Mouse (Mus musculus): ENCODE data around the gene Mobp. TPM values are rescaled to one million over a fixed set of nuclear protein-coding genes. Genes with fewer than 3 reads are reported as not detected.

The Mobp gene
- polyA plus RNA-seq, 1 experiment = not detected

GRCm38 (mm10) chr9:120114051-120114788 is 35.3 kb upstream of the Mobp start:
- TF ChIP-seq POLR2A (IDR thresholded peaks at IDR 0.05; ENCODE audit: low read depth, low read length) (no peak), CTCF (IDR thresholded peaks at IDR 0.05; ENCODE audit: extremely low read depth, insufficient read length, insufficient replicate concordance, low read depth, low read length) (no peak)
- H3K4me3 ChIP-seq (ENCODE audit: low read depth, low read length) = no peak overlapping the region
- peak overlapping the region; percentile 27; the same call in 1 of the 2 replicates for H3K27ac ChIP-seq (ENCODE audit: insufficient read depth, low read depth, low read length)
- peaks cover 18% of the 10 kb centered on the region for H3K4me1 ChIP-seq (ENCODE audit: control insufficient read depth, insufficient read depth, insufficient read length, low read length)
- no peaks in the 10 kb centered on the region for H3K27me3 ChIP-seq (ENCODE audit: control insufficient read depth, insufficient read depth, low read length)
- H3K36me3 ChIP-seq (ENCODE audit: control insufficient read depth, insufficient read depth, low read length) = peaks cover 25% of the 10 kb centered on the region
- 92% methylated on average over 17 of the region's 17 CpGs for WGBS

DNA sequence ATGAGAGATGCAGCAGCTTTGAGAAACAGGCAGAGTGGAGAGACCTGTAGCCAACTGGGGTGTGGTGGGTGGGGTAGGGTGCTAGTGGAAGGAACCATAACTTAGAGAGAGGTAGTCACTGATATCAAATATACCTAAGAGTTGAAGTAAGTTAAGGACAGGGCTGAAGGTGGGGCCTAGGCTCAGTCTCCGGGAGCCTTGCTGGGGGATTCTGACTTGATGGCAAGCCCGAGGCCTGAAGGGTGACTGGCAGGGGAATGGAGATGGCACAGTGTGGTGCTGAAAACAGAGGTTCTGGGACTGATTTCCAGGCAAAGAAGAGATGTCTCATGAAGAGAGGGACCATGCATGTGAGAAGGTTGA is 34.7 kb upstream of the Mobp start:
- H3K4me3 ChIP-seq (ENCODE audit: low read depth, low read length) = no peak overlapping the region
- no peak overlapping the region for H3K27ac ChIP-seq (ENCODE audit: insufficient read depth, low read depth, low read length)
- H3K36me3 ChIP-seq (ENCODE audit: control insufficient read depth, insufficient read depth, low read length) = peaks cover 29% of the 10 kb centered on the region
- H3K27me3 ChIP-seq (ENCODE audit: control insufficient read depth, insufficient read depth, low read length) = no peaks in the 10 kb centered on the region
- WGBS = 96% methylated on average over 2 of the region's 2 CpGs
- H3K4me1 ChIP-seq (ENCODE audit: control insufficient read depth, insufficient read depth, insufficient read length, low read length) = peaks cover 18% of the 10 kb centered on the region
- TF ChIP-seq CTCF (IDR thresholded peaks at IDR 0.05; ENCODE audit: extremely low read depth, insufficient read length, insufficient replicate concordance, low read depth, low read length) (no peak), POLR2A (IDR thresholded peaks at IDR 0.05; ENCODE audit: low read depth, low read length) (no peak)

DNA sequence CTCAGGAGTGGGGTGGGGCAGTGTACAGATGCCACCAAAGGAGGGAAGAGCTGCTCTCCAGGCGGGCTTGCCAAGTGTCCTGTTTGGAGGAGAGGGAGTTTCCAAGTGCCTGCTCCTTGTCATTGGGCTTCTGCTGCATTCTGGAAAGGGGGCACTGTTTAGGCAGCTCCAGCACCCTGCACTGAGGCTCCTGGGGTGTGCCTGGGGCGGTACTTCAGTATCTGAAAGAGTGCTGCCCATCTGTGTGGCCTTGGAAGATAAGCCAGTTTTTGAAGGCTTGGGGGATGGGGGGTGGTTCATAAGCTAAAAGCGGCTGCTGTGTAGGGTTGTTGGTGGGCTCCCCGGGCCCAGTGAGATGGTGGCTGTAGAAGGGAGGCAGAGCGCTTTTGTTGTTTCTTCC is 33.9 kb upstream of the Mobp start:
- Histone ChIP-seq H3K4me1 (ENCODE audit: control insufficient read depth, insufficient read depth, insufficient read length, low read length) (peaks cover 18% of the 10 kb centered on the region), H3K27ac (ENCODE audit: insufficient read depth, low read depth, low read length) (no peak overlapping the region), H3K4me3 (ENCODE audit: low read depth, low read length) (no peak overlapping the region), H3K27me3 (ENCODE audit: control insufficient read depth, insufficient read depth, low read length) (no peaks in the 10 kb centered on the region), H3K36me3 (ENCODE audit: control insufficient read depth, insufficient read depth, low read length) (peaks cover 36% of the 10 kb centered on the region)
- 74% methylated on average over 5 of the region's 5 CpGs for WGBS
- no peak for TF ChIP-seq POLR2A (IDR thresholded peaks at IDR 0.05; ENCODE audit: low read depth, low read length)
- TF ChIP-seq CTCF (IDR thresholded peaks at IDR 0.05; ENCODE audit: extremely low read depth, insufficient read length, insufficient replicate concordance, low read depth, low read length) = no peak

GRCm38 (mm10) chr9:120116184-120116624 is 33.3 kb upstream of the Mobp start:
- TF ChIP-seq POLR2A (IDR thresholded peaks at IDR 0.05; ENCODE audit: low read depth, low read length) (no peak), CTCF (IDR thresholded peaks at IDR 0.05; ENCODE audit: extremely low read depth, insufficient read length, insufficient replicate concordance, low read depth, low read length) (no peak)
- H3K27ac ChIP-seq (ENCODE audit: insufficient read depth, low read depth, low read length) = peak overlapping the region; percentile 39
- H3K36me3 ChIP-seq (ENCODE audit: control insufficient read depth, insufficient read depth, low read length) = peaks cover 41% of the 10 kb centered on the region
- WGBS = 71% methylated on average over 8 of the region's 8 CpGs
- no peaks in the 10 kb centered on the region for H3K27me3 ChIP-seq (ENCODE audit: control insufficient read depth, insufficient read depth, low read length)
- H3K4me1 ChIP-seq (ENCODE audit: control insufficient read depth, insufficient read depth, insufficient read length, low read length) = peaks cover 14% of the 10 kb centered on the region
- no peak overlapping the region for H3K4me3 ChIP-seq (ENCODE audit: low read depth, low read length)

DNA sequence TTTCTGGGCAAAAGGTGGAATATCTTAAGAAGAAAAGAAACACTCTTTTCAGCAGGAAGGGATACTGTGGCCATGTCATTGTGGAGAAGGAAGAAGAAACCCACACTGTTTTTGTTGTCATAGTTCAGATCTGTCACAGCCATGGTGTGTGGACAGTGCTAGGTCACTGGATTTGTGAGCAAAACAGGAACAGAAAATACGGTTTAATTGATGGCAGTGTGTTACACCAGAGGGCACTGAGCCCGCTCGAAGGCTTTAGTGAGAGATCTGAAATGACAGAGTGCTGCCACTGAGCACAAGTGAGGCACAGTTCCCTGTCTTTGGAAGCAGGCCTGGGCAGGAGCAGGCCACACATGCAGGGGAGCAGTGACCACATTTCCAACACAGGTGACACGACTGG is 31.3 kb upstream of the Mobp start:
- H3K27me3 ChIP-seq (ENCODE audit: control insufficient read depth, insufficient read depth, low read length) = no peaks in the 10 kb centered on the region
- peaks cover 11% of the 10 kb centered on the region; the same call in 1 of the 2 replicates for H3K4me1 ChIP-seq (ENCODE audit: control insufficient read depth, insufficient read depth, insufficient read length, low read length)
- peaks cover 55% of the 10 kb centered on the region for H3K36me3 ChIP-seq (ENCODE audit: control insufficient read depth, insufficient read depth, low read length)
- no peak overlapping the region for H3K27ac ChIP-seq (ENCODE audit: insufficient read depth, low read depth, low read length)
- WGBS = 81% methylated on average over 4 of the region's 4 CpGs
- H3K4me3 ChIP-seq (ENCODE audit: low read depth, low read length) = no peak overlapping the region
- no peak for TF ChIP-seq CTCF (IDR thresholded peaks at IDR 0.05; ENCODE audit: extremely low read depth, insufficient read length, insufficient replicate concordance, low read depth, low read length)
- TF ChIP-seq POLR2A (IDR thresholded peaks at IDR 0.05; ENCODE audit: low read depth, low read length) = no peak

GRCm38 (mm10) chr9:120120503-120120902 is 29.0 kb upstream of the Mobp start:
- no peak for TF ChIP-seq CTCF (IDR thresholded peaks at IDR 0.05; ENCODE audit: extremely low read depth, insufficient read length, insufficient replicate concordance, low read depth, low read length)
- no peak for TF ChIP-seq POLR2A (IDR thresholded peaks at IDR 0.05; ENCODE audit: low read depth, low read length)
- no peaks in the 10 kb centered on the region for H3K27me3 ChIP-seq (ENCODE audit: control insufficient read depth, insufficient read depth, low read length)
- no peak overlapping the region for H3K4me3 ChIP-seq (ENCODE audit: low read depth, low read length)
- no peak overlapping the region for H3K27ac ChIP-seq (ENCODE audit: insufficient read depth, low read depth, low read length)
- peaks cover 3% of the 10 kb centered on the region; the same call in 1 of the 2 replicates for H3K4me1 ChIP-seq (ENCODE audit: control insufficient read depth, insufficient read depth, insufficient read length, low read length)
- peaks cover 62% of the 10 kb centered on the region for H3K36me3 ChIP-seq (ENCODE audit: control insufficient read depth, insufficient read depth, low read length)
- 92% methylated on average over 7 of the region's 7 CpGs for WGBS

DNA sequence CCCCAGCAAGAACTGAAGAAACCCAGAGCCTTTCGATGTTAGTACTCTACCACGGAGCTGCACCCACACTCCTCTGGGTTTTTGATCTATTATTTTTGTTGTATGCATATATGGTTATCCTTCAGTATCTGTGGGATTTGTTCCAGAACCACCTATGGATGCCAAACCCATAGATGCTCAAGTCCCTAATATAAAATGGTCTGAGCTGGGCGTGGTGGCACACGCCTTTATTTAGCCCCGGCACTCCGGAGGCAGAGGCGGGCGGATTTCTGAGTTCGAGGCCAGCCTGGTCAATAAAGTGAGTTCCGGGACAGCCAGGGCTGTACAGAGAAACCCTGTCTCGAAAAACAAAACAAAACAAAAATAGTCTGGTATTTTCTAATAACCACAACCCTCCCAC is 22.6 kb upstream of the Mobp start:
- 26% methylated on average over 11 of the region's 11 CpGs for WGBS
- TF ChIP-seq POLR2A (IDR thresholded peaks at IDR 0.05; ENCODE audit: low read depth, low read length) = no peak
- TF ChIP-seq CTCF (IDR thresholded peaks at IDR 0.05; ENCODE audit: extremely low read depth, insufficient read length, insufficient replicate concordance, low read depth, low read length) = no peak
- H3K4me3 ChIP-seq (ENCODE audit: low read depth, low read length) = peak overlapping the region; percentile 19; the same call in 1 of the 2 replicates
- H3K27ac ChIP-seq (ENCODE audit: insufficient read depth, low read depth, low read length) = 0 out of 2 replicates have a peak overlapping the region, but pooled peaks have one; percentile 61
- peaks cover 9% of the 10 kb centered on the region; the same call in 1 of the 2 replicates for H3K4me1 ChIP-seq (ENCODE audit: control insufficient read depth, insufficient read depth, insufficient read length, low read length)
- H3K27me3 ChIP-seq (ENCODE audit: control insufficient read depth, insufficient read depth, low read length) = no peaks in the 10 kb centered on the region
- peaks cover 37% of the 10 kb centered on the region for H3K36me3 ChIP-seq (ENCODE audit: control insufficient read depth, insufficient read depth, low read length)
